Mouse (Mus musculus) E14TG2a.4 (cell line): ENCODE measurements around the gene Tnfrsf9.

Source experiments
- CTCF ChIP-seq: conservative IDR thresholded peaks from 2 replicates; pipeline ENCODE4 v1.5.1; 2014; ENCODE audit warnings: low read length
- NANOG ChIP-seq: IDR thresholded peaks from 2 replicates; pipeline ENCODE4 v1.6.1; 2014; ENCODE audit warnings: borderline replicate concordance, low read length, mixed read lengths

GRCm38 (mm10) chr4:150913743-150914142, 619 bp upstream of the Tnfrsf9 start:
- no peak for TF ChIP-seq CTCF
- TF ChIP-seq NANOG: no peak
